Mouse (Mus musculus) splenic B cell, adult 2 months (primary cell): ENCODE results near the gene Rnaseh2a.

Experiments
- DNase-seq: peaks from one replicate; pipeline ENCODE4 v3.0.0-alpha.2; 2011; ENCODE audit warnings: low read depth, low spot score
- H3K27me3 ChIP-seq: 2 replicates; pipeline ENCODE4 v1.6.1; 2012; ENCODE audit warnings: mild to moderate bottlenecking, low read length, moderate library complexity, mixed read lengths; ENCODE audit not compliant: control insufficient read depth, poor library complexity, insufficient read depth, severe bottlenecking
- H3K36me3 ChIP-seq: 2 replicates; pipeline ENCODE4 v1.6.1; 2012; ENCODE audit warnings: mild to moderate bottlenecking, low read length, moderate library complexity, mixed read lengths; ENCODE audit not compliant: control insufficient read depth, poor library complexity, insufficient read depth, severe bottlenecking

Rnaseh2a gene

GRCm38 (mm10) chr8:84977435-84978247 is 8.1 kb upstream of the Rnaseh2a start:
- H3K27me3 ChIP-seq, result no peaks in the 10 kb centered on the region
- DNase-seq, result peak; percentile 87
- no peaks in the 10 kb centered on the region for H3K36me3 ChIP-seq

GRCm38 (mm10) chr8:84976763-84977434 is 7.3 kb upstream of the Rnaseh2a start:
- DNase-seq, result no peak
- H3K36me3 ChIP-seq, result no peaks in the 10 kb centered on the region
- no peaks in the 10 kb centered on the region for H3K27me3 ChIP-seq

DNA sequence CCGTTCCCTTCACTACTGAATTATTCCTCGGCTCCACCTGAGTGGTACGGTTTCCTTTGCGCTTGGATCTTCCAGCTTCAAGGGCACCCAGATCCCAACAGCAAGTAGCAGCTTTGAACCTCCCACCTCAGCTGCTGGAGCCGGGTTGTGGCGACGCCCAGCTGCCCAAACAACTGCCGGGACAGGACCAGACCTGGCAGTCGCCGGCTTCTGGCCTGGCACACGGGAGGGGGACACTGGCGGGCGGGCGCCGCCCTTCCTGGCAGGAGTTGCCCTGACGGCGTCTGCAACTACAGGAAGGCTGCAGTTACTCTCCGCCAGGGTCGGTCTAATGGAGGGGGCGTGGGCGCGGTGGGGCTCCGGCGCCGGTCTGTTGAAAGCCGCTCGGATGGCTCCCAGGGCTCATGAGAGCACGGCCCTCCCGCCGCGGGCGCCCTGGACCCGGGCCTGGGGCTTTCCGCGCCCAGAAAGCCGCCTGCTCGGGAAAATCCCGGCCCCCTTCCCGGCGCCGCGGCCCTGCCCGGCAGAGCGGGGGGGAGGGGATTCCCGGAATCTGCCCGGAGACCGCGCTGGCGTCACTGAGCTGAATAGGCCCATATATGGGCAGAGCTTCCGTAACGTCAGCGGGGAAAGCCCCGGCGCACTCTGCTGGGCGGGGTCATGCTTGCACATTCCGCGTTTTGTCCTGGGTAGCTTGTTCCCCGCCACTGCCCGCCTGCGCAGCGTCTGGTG is 6.6 kb upstream of the Rnaseh2a start:
- H3K27me3 ChIP-seq, result no peaks in the 10 kb centered on the region
- H3K36me3 ChIP-seq, result no peaks in the 10 kb centered on the region
- DNase-seq, result peak; percentile 97

GRCm38 (mm10) chr8:84975434-84975833 is 5.9 kb upstream of the Rnaseh2a start:
- H3K36me3 ChIP-seq, result no peaks in the 10 kb centered on the region; the same call in 1 of the 2 replicates
- no peaks in the 10 kb centered on the region for H3K27me3 ChIP-seq
- DNase-seq, result peak; percentile 92

- Histone ChIP-seq H3K27me3 (no peaks in the 10 kb centered on the region), H3K36me3 (no peaks in the 10 kb centered on the region; the same call in 1 of the 2 replicates)
- DNase-seq, result peak; percentile 70
These were observed 5.1 kb upstream of the Rnaseh2a start for GRCm38 (mm10) chr8:84974543-84975142.

- peak; percentile 82 for DNase-seq
- H3K36me3 ChIP-seq, result no peaks in the 10 kb centered on the region; the same call in 1 of the 2 replicates
- H3K27me3 ChIP-seq, result no peaks in the 10 kb centered on the region
These were observed 4.4 kb upstream of the Rnaseh2a start for GRCm38 (mm10) chr8:84973803-84974542.

GRCm38 (mm10) chr8:84973079-84973478 is 3.5 kb upstream of the Rnaseh2a start:
- no peaks in the 10 kb centered on the region for H3K27me3 ChIP-seq
- H3K36me3 ChIP-seq, result no peaks in the 10 kb centered on the region; the same call in 1 of the 2 replicates
- no peak for DNase-seq

DNA sequence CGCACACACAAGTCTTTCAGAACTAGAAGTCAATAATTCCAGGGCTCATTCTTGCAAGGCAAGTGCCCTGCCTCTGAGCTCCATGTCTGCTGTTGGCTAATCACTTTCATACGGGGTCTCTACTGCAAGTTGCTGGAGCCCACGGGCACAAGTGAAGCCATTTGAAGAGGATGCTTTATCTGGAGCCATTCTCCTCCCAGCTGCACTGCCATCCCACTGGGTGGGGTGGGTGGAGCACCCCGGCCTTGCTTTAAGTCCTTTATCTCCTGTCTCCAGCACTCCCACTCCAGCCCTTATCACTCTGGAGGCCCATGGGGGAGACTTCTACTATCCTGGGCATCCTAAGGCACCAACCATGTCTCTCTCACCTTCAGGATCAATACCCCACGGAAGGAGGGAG is 1.3 kb upstream of the Rnaseh2a start:
- DNase-seq, result no peak
- no peaks in the 10 kb centered on the region for H3K27me3 ChIP-seq
- H3K36me3 ChIP-seq, result no peaks in the 10 kb centered on the region; the same call in 1 of the 2 replicates

- no peak for DNase-seq
- Histone ChIP-seq H3K27me3 (no peaks in the 10 kb centered on the region), H3K36me3 (no peaks in the 10 kb centered on the region; the same call in 1 of the 2 replicates)
These were observed 696 bp upstream of the Rnaseh2a start for GRCm38 (mm10) chr8:84970135-84970790.

GRCm38 (mm10) chr8:84968650-84969049 is 917 bp downstream of the Rnaseh2a start:
- no peaks in the 10 kb centered on the region; the same call in 1 of the 2 replicates for H3K36me3 ChIP-seq
- no peaks in the 10 kb centered on the region for H3K27me3 ChIP-seq
- no peak for DNase-seq

DNA sequence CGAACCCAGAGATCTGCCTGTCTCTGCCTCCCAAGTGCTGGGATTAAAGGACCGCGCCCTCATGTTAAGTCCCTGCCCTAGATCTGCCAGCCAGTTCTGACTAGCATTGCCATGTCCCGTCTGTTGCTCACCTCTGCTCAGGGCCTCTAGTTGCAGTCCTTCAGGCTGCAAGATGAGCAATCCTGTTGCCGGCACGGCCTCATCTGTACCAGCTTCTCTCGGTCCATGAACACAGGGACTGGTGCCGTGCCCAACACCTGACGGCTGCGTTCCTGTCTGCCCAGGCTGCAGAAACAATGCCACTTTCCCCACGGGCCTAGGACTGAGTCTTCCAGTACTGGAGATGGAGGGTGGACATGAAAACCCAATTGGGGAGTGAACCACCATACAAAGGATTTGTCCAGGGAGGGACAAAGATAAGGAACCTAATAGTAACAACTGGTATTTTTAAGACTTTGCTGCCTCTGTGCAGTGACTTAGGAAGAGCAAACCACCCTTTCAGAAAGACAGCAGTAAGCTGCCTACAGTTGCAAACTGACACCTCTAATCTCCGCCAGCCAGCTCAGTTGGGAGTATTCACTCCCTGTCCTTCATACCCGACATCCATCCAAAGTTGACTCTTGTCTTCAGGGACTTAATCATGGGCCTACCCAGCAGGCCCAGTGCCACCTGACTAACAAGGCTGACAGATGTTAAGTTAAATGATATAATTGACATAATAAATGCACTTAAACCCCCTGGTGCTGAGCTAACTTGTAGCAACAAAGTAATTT is 1.8 kb downstream of the Rnaseh2a start:
- H3K36me3 ChIP-seq, result no peaks in the 10 kb centered on the region; the same call in none of the 2 replicates
- no peaks in the 10 kb centered on the region for H3K27me3 ChIP-seq
- DNase-seq, result no peak

DNA sequence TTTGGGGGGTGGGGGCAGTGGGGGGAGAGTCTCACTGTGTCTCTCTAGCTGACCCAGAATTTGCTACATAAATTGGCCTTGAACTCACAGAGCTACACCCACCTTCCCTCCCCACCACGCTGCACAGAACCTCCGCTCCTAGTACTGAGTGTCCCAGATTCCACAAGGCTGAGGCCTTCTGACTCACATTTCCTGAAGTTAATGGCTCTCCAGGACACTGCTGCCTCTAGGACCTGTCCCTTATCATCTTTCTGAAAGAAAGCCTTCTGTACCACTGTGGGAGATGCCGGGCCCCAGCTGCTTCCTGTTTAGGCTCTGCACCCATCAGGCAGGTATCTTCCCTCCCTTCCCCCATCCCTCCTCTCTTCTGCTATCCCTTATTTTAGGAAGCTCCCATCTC is 3.0 kb downstream of the Rnaseh2a start:
- DNase-seq, result no peak
- Histone ChIP-seq H3K27me3 (no peaks in the 10 kb centered on the region), H3K36me3 (no peaks in the 10 kb centered on the region; the same call in none of the 2 replicates)

DNA sequence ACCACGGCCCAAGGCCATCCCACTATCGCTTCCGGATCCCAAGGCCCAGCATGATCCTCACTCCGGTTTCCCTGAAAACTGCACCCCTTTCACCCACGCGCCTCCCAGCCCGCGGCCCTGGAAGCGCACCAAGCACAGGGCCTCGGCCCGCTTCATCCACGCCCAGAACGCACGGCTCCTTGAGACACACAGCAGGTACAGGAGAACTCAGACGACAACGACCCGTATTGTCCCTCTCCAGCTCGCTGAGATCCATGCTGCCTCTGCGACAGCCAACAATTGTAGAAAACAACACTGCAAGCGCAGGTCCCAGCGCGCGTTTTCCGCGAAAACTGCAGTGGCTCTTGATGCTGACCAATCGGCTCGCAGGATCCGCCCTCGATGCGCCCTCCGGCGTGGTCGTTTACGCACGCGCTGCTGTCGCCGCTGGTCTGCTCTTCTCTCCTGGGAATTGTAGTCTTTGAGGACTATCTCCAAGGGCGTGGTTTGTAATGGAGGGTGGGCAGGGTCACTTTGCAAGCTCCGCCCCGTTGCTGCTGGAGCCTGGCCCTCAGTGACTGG is 3.8 kb downstream of the Rnaseh2a start:
- Histone ChIP-seq H3K36me3 (no peaks in the 10 kb centered on the region; the same call in 1 of the 2 replicates), H3K27me3 (no peaks in the 10 kb centered on the region)
- peak; percentile 97 for DNase-seq
